Mouse (Mus musculus): ENCODE results near the gene Glp2r. TPM values are rescaled to one million over a fixed set of nuclear protein-coding genes. Genes with fewer than 3 reads are reported as not detected.

Glp2r gene
- polyA plus RNA-seq, 1 experiment from 2014 or later, result not detected

DNA sequence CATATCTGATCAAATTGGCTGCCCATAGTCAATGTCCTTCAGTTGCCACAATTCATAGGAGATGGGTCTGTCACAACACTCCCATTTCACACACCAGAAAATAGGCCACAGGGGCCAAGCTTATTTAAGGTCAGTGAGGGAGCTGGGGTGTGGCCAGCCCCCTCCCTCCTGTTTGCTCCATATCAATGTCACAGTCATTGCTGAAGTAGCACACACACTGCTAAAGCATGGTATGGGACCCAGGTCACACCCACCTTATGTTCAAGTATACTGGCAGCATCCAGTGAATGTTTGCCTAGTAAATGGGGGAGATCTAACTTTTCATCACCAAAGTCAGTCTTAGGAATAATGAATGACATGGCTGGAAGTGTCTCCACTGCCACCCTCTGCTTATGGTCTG lies 42.2 kb downstream of the Glp2r start:
- CTCF ChIA-PET, result interaction anchor here (1.3 kb wide), 1 partner anchor 15 kb away, joined by 3 read pairs; no protein-coding TSS in a partner anchor
- no peak for DNase-seq (ENCODE audit: low read depth, low spot score)
- ATAC-seq, result no peak
- TF ChIP-seq CTCF (IDR thresholded peaks at IDR 0.05), result no peak
- H3K27me3 ChIP-seq, result peaks cover 12% of the 10 kb centered on the region
- POLR2A ChIA-PET, result no interaction called here
- in situ Hi-C loops (cut with MboI; ENCODE audit: low pct_unique_long_range_greater_than_20kb), result no loop called here

DNA sequence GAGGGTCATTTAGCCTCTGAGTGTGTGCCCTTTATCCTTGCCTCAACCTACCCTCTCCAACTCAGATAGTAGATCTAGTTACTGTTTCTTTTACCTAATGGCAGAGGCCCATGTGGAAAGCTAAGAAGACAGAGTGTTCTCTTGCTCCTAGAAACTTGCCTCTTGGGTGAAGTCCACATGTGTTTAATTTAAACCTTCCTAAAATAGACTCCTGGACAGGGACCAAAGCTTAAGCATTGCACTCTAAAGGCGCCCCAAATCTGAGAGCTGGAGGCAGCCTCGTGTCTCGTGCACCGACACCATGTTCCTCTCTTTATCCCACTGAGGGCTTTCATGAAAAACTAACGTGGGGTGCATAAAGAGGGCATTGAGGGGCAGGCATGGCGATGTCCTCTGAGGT lies 43.9 kb downstream of the Glp2r start:
- ATAC-seq (no peak), DNase-seq (ENCODE audit: low read depth, low spot score) (no peak)
- peaks cover 7% of the 10 kb centered on the region for H3K27me3 ChIP-seq
- ChIA-PET CTCF (interaction anchor here (1.3 kb wide), 1 partner anchor 16 kb away, joined by 3 read pairs; no protein-coding TSS in a partner anchor), POLR2A (no interaction called here)
- TF ChIP-seq CTCF (IDR thresholded peaks at IDR 0.05), result no peak
- in situ Hi-C loops (cut with MboI; ENCODE audit: low pct_unique_long_range_greater_than_20kb), result no loop called here

DNA sequence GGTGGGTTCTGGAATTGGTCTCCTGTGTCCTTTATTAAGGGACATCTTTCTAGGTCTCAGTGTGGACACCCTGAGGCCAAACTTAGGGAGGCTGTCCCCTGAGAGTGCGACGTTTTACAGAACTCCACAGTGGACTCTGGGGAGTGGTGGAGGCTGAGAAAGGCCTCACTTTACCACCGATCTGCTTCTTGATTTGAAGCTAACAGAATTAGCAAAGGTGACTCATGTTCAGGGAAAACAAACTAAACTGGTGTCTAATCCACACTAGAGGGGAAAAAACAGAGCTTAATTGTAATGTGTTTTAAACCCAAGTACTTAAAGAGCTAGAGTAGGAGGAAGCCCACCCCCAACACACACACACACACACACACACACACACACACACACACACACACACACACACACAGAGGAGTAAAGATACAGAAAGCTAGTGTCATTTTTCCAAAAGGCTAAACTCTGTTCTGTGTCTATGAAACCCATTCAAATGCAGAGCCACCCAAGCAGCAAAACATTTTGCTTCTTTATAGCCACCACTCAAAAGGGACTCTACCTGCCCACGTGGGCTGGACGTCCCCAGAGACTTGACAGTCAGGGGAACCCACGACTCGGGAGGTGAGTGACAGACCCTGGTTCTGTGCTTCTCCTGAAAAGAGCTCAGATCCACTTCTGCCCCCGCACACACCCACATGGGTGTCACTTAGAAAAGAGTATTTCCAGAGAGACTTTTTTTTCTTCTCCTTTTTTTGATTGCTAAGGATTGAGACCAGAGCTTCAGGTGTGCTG lies 47.5 kb downstream of the Glp2r start:
- CTCF ChIA-PET, result no interaction called here
- no peak for DNase-seq (ENCODE audit: low read depth, low spot score)
- in situ Hi-C loops (cut with MboI; ENCODE audit: low pct_unique_long_range_greater_than_20kb), result no loop called here
- no peak for ATAC-seq
- POLR2A ChIA-PET, result no interaction called here
- peaks cover 16% of the 10 kb centered on the region for H3K27me3 ChIP-seq
- no peak for TF ChIP-seq CTCF (IDR thresholded peaks at IDR 0.05)

DNA sequence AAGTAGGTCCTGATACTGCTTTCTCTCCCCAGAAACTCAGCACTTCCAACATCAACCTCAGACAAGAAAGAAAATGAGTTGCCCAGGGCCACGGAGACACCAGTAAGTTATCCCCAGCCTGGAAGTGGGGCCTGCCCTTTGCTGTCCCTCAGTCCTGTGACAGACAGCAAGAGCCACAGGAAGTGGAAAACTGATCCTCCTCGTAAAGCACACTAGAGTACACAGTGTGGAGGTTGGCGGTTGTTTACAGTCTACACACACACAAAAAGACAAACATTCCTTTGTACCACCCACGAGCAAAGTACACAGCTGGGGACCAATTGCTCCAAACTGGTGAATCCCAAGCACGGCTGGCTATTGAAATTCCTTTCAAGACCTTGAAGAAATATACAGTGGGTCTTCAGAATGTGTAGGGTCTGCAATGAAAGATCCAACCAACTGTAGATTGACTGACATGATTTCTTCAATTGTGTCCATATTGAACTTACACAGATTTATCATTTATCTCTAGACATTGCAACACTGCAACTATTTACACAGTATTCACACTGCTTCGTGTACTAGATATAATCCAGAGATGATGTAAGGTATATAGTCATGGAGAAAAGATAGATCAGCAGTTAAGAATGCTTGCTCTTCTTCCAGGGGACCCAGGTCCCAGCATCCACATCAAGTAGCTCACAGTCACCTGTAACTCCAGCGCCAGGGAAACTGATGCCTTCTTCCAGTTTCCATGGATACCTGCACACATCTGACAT lies 48.4 kb downstream of the Glp2r start:
- CTCF ChIA-PET, result no interaction called here
- DNase-seq (ENCODE audit: low read depth, low spot score) (no peak), ATAC-seq (no peak)
- POLR2A ChIA-PET, result no interaction called here
- in situ Hi-C loops (cut with MboI; ENCODE audit: low pct_unique_long_range_greater_than_20kb), result no loop called here
- no peak for TF ChIP-seq CTCF (IDR thresholded peaks at IDR 0.05)
- peaks cover 17% of the 10 kb centered on the region for H3K27me3 ChIP-seq

DNA sequence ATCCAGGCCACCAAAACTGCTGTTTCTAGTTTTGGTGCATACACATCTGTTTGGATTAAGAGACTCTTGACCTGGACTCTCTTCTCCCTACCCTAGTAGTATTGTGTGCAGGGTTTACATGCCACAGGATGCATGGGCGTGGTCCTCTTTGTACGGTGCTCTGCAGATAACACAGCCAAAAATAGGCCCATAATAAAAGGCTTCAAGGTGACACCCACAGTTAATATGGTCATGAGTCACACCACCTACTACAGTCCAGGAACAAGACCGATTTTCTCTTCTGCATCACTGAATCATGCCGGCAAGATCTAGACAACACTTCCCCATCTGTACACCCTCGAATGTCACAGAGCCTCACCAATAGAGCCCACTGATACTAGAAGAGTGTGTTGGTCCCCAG lies 49.5 kb downstream of the Glp2r start:
- DNase-seq (ENCODE audit: low read depth, low spot score) (no peak), ATAC-seq (no peak)

DNA sequence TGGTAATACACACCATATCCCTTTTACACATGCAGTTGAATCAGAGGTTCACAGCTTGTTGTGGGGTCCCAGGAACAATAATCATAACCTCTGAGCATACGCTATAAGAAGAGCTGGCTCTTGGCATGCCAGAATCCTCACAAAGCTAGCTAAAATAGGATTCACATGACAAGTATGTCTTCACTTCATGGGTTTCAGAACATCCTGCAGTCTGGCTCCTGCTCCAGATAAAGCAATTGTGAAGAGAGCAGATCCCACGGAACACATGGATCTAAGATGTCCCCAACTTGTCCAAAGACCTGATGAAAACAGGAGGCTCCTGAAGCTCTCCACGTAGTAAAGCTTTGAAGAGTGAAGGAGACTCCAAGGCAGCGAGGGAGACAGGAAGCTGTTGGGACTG lies 55.6 kb downstream of the Glp2r start:
- TF ChIP-seq CTCF (IDR thresholded peaks at IDR 0.05), result no peak
- CTCF ChIA-PET, result interaction anchor here (0.8 to 1.3 kb wide), 2 partner anchors 14 to 15 kb away, joined by 3 to 4 read pairs; no protein-coding TSS in a partner anchor
- no peak for DNase-seq (ENCODE audit: low read depth, low spot score)
- peaks cover 29% of the 10 kb centered on the region for H3K27me3 ChIP-seq
- in situ Hi-C loops (cut with MboI; ENCODE audit: low pct_unique_long_range_greater_than_20kb), result no loop called here
- POLR2A ChIA-PET, result no interaction called here
- ATAC-seq, result no peak

More for the DNA sequence above, 49.5 kb downstream of the Glp2r start:
- in situ Hi-C loops (cut with MboI; ENCODE audit: low pct_unique_long_range_greater_than_20kb), result no loop called here
- POLR2A ChIA-PET, result no interaction called here
- peaks cover 18% of the 10 kb centered on the region for H3K27me3 ChIP-seq
- no peak for TF ChIP-seq CTCF (IDR thresholded peaks at IDR 0.05)
- CTCF ChIA-PET, result no interaction called here

DNA sequence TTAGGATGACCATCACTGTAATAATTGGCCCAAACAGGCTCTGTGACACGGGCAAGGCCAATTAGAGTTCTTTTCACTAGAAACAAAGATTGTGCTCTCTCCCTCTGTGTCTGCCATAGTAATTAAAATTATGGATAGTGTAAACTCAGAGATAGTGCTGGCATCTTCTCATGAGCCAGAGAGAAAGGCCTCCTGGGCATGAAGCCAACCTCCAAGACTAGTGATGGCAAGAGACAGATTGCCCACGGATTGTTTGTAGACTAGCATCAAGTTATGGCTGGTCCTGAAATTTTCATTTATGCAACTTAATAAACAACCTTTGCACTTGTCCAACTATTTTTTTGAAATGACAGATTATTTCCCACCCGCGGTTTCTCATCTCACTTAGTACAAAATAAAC lies 58.0 kb downstream of the Glp2r start:
- DNase-seq (ENCODE audit: low read depth, low spot score) (no peak), ATAC-seq (no peak)
- ChIA-PET CTCF (no interaction called here), POLR2A (no interaction called here)
- H3K27me3 ChIP-seq, result peaks cover 32% of the 10 kb centered on the region
- TF ChIP-seq CTCF (IDR thresholded peaks at IDR 0.05), result no peak
- in situ Hi-C loops (cut with MboI; ENCODE audit: low pct_unique_long_range_greater_than_20kb), result no loop called here

DNA sequence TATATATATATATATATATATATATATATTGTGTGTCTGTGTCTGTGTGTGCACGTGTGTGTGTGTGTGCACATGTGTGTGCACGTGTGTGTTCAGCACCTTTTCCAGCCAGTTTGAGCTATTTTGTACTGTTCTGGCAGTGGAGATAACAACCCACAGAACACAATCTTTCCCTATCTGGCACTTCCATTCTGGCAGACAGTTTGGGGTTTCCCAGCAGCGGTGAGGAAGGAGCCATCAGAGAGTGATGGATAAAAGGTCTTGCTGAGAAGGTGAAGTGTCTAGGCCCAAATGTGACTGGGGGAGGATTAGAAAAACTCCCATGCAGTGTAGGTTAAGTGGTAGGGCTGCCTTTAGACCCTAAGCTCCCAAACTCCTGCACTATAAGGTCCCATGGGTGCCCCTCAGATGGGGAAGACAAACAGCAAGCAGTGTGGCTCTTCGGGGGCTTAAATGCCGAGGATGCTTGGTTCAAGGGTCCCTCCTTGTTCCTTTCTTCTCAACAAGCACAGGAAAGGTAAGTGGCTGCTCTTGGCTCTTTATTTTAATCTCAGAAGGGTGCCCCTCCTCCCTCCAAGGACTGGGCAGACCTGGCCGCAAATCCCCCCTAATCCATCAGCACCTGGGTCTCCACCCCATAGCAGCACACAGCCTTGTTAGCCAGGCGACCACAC lies 76.1 kb downstream of the Glp2r start, which contains the start of gene Rcvrn:
Gene Rcvrn (plus strand): TSS at position 624 of the 674 bp plus-strand sequence.
- CTCF ChIA-PET, result no interaction called here
- no peak for ATAC-seq
- POLR2A ChIA-PET, result no interaction called here

DNA sequence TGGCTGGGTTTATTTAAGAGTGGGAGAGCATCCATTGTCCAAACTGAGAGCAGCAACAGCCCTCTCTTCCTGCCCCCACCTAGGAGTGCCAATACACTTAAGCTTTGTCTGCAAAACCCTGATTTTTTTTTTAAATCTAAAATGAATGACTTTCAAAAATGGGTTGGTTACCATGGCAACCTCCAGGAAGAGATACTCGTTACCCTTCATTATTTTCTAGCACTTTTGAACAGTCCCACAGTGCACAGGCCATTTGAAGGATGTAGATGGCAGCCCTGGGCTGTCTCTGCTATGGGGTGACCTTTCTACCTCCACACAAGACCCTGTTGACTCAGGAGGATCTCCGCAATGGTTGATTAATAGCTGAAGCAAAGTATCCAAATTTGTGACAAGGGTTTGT lies 84.8 kb downstream of the Glp2r start:
- peaks cover 13% of the 10 kb centered on the region for H3K27me3 ChIP-seq
- CTCF ChIA-PET, result no interaction called here
- no peak for TF ChIP-seq CTCF (IDR thresholded peaks at IDR 0.05)
- in situ Hi-C loops (cut with MboI; ENCODE audit: low pct_unique_long_range_greater_than_20kb), result no loop called here
- POLR2A ChIA-PET, result no interaction called here
- no peak for ATAC-seq
- no peak for DNase-seq (ENCODE audit: low read depth, low spot score)

More for the DNA sequence above, 76.1 kb downstream of the Glp2r start, which contains the start of gene Rcvrn:
- TF ChIP-seq CTCF (IDR thresholded peaks at IDR 0.05), result no peak
- in situ Hi-C loops (cut with MboI; ENCODE audit: low pct_unique_long_range_greater_than_20kb), result no loop called here
- peaks cover 32% of the 10 kb centered on the region for H3K27me3 ChIP-seq
- DNase-seq (ENCODE audit: low read depth, low spot score), result no peak

DNA sequence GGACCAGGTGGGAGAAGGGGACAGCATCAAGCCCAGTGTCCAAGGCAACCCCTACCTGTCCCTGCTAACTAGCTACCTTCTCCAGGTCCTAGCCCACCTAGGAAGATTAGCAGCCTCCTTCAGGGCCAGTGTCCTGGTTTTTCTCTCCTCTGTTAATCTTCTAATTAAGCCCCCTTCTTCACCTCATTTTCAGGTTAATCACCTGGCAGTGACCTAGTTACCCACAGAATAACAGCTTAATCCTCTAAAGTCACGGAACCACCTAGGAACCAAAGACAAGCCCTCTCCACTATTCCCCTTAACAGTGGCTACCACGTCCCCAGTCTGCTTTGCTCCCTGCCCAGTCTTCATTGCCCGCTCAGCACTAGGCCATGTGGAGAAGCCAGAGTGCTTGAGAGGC lies 89.1 kb downstream of the Glp2r start:
- in situ Hi-C loops (cut with MboI; ENCODE audit: low pct_unique_long_range_greater_than_20kb), result no loop called here
- peaks cover 13% of the 10 kb centered on the region for H3K27me3 ChIP-seq
- no peak for ATAC-seq
- TF ChIP-seq CTCF (IDR thresholded peaks at IDR 0.05), result no peak
- DNase-seq (ENCODE audit: low read depth, low spot score), result no peak
- ChIA-PET CTCF (no interaction called here), POLR2A (no interaction called here)

DNA sequence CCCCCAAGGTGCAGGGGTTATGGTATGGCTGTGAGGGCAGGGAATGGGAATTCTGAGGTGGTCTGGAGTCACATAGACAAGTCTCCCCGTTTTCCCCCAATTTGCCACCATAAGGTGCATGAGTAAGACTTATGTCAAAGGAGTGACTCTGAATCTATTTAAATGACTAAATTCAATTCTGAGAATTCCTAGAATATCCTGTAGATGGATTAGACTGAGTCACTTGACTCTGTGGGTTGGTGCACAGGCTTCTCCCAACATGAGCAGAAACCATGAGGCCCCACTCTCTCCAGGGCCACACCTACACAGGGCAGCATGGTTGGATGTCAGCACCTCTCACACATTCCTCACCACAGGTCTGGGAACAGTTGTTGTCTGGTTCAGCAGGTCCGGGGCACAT lies 91.0 kb downstream of the Glp2r start:
- no peak for DNase-seq (ENCODE audit: low read depth, low spot score)
- in situ Hi-C loops (cut with MboI; ENCODE audit: low pct_unique_long_range_greater_than_20kb), result no loop called here
- no peak for ATAC-seq
- ChIA-PET CTCF (no interaction called here), POLR2A (no interaction called here)
- no peak for TF ChIP-seq CTCF (IDR thresholded peaks at IDR 0.05)
- H3K27me3 ChIP-seq, result peaks cover 15% of the 10 kb centered on the region
